Comparison of ENCODE assay signal across 7 mouse cellular contexts in the genomic region with DNA sequence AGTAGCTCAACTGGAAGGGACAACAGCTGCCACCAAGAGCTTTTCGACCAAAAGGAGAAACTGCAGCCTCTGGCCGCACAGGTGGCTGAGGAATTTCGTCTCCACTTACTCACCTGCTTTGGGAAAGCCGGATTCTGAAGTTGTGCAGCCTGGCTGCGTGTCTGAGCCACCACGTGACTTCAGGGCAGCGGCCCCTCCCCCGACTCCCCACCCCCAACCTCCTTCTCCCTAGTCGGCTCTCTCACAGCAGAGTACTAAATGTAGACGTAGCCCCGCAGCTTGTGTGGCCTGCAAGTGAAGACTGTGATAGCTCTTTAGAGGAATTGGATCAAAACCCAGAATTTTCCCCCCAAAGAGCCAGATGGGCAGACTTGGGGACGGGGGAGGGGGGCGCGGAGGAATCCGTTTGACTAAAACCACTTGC. TPM values are rescaled to one million over a fixed set of nuclear protein-coding genes. Genes with fewer than 3 reads are reported as not detected.
DNase-seq lines count a peak whose midpoint lies in the region; ATAC-seq lines count a peak whose summit lies in the region.

No protein-coding gene starts in this region.

- ATAC-seq in forebrain, embryonic 11.5 days (replicated peaks; ENCODE audit: low FRiP score), result no peak
- no peak for ATAC-seq in midbrain, embryonic 16.5 days

- peaks cover 6% of the 10 kb centered on the region; the same call in 1 of the 2 replicates for H3K36me3 ChIP-seq in forebrain, embryonic 11.5 days (ENCODE audit: control insufficient read depth, insufficient read depth, low read length)
- H3K36me3 ChIP-seq in midbrain, embryonic 16.5 days (ENCODE audit: control insufficient read depth, insufficient read depth, low read length), result no peaks in the 10 kb centered on the region

- under 1% methylated on average over 15 of the region's 15 CpGs for WGBS in forebrain, embryonic 11.5 days
- WGBS in midbrain, embryonic 16.5 days, result 3% methylated on average over 15 of the region's 15 CpGs

- peak overlapping the region; percentile 54; the same call in 1 of the 2 replicates for H3K27ac ChIP-seq in forebrain, embryonic 11.5 days (ENCODE audit: low read depth, low read length)
- peak overlapping the region; percentile 85 for H3K27ac ChIP-seq in midbrain, embryonic 16.5 days (ENCODE audit: low read length)

- peaks cover 22% of the 10 kb centered on the region for H3K4me1 ChIP-seq in forebrain, embryonic 11.5 days (replicated peaks; ENCODE audit: control insufficient read depth, insufficient read depth, low read length)
- H3K4me1 ChIP-seq in midbrain, embryonic 16.5 days (ENCODE audit: control insufficient read depth, insufficient read depth, low read length), result peaks cover 41% of the 10 kb centered on the region

- DNase-seq in embryo, embryonic 10 days (ENCODE audit: low spot score), result peak; percentile 69
- DNase-seq in forebrain, embryonic 11.5 days (ENCODE audit: low spot score), result peak; percentile 82
- peak; percentile 58 for DNase-seq in kidney, postnatal 10 days
- no peak for DNase-seq in adipocyte (ENCODE audit: low spot score)
- DNase-seq in right cerebral cortex, adult 2 months (ENCODE audit: low spot score in 2 of 2), result no peak
- DNase-seq in cerebellum, adult 8-10 months, result no peak

- peak overlapping the region; percentile 87 for H3K4me3 ChIP-seq in forebrain, embryonic 11.5 days (ENCODE audit: low read depth, low read length)
- peak overlapping the region; percentile 9; the same call in 1 of the 2 replicates for H3K4me3 ChIP-seq in midbrain, embryonic 16.5 days (ENCODE audit: low read depth, low read length)

- H3K4me2 ChIP-seq in forebrain, embryonic 11.5 days (ENCODE audit: low read depth, low read length, severe bottlenecking), result peak overlapping the region; percentile 86
- H3K4me2 ChIP-seq in midbrain, embryonic 16.5 days (ENCODE audit: low read length), result peak overlapping the region; percentile 92

- H3K27me3 ChIP-seq in forebrain, embryonic 11.5 days (ENCODE audit: control insufficient read depth, insufficient read depth, low read length), result no peaks in the 10 kb centered on the region
- H3K27me3 ChIP-seq in midbrain, embryonic 16.5 days (ENCODE audit: control insufficient read depth, insufficient read depth, low read depth, low read length), result no peaks in the 10 kb centered on the region

- no peaks in the 10 kb centered on the region for H3K9me3 ChIP-seq in forebrain, embryonic 11.5 days (ENCODE audit: control insufficient read depth, low read length)
- no peaks in the 10 kb centered on the region for H3K9me3 ChIP-seq in midbrain, embryonic 16.5 days (replicated peaks; ENCODE audit: control insufficient read depth, low read length, poor library complexity, severe bottlenecking)

- H3K9ac ChIP-seq in forebrain, embryonic 11.5 days (ENCODE audit: low read length), result peak overlapping the region; percentile 96; the same call in 1 of the 2 replicates
- no peak overlapping the region; the same call in 1 of the 2 replicates for H3K9ac ChIP-seq in midbrain, embryonic 16.5 days (ENCODE audit: low read depth, low read length)

RNA-seq across cellular contexts. Expression of gene Rgma, which starts 14.6 kb away (rescaled TPM):
- polyA plus RNA-seq in forebrain, embryonic 11.5 days (2014; fragmentation: Nextera tagmentation; extraction: Ambion mirVana), result 37.0 and 40.5 TPM in 2 replicates
- 38.4 and 38.6 TPM in 2 replicates for polyA plus RNA-seq in midbrain, embryonic 16.5 days (2015; fragmentation: Nextera tagmentation; extraction: Ambion mirVana)

Comparison
In these comparisons a context has a peak if more than half of its experiments do, and no peak if none do; other contexts are left out.
1. DNase-seq: peak in embryo, embryonic 10 days (single experiment), forebrain, embryonic 11.5 days (single experiment) and kidney, postnatal 10 days (single experiment); none in adipocyte (single experiment), right cerebral cortex, adult 2 months (0 of 2) and cerebellum, adult 8-10 months (single experiment).